Mouse (Mus musculus): ENCODE measurements at regions not wholly inside any gene's neighbourhood (a gene's known extent, or its start where the extent isn't known, plus 50 kb on each side); places are given as distances from the start of the nearest gene placed in this dataset.
A peak's percentile ranks its signal among the peaks of the same experiment; 100 is the strongest.

- H3K4me3 ChIP-seq (replicated peaks): no peak overlapping the region
- no peak overlapping the region for H3K9ac ChIP-seq (replicated peaks)
- no peaks in the 10 kb centered on the region for H3K36me3 ChIP-seq
- H3K4me2 ChIP-seq (replicated peaks): no peak overlapping the region
- ATAC-seq: 0 out of 2 replicates have a peak, but pooled peaks have one; percentile 50
- H3K4me1 ChIP-seq (replicated peaks): no peaks in the 10 kb centered on the region
- H3K9me3 ChIP-seq: no peaks in the 10 kb centered on the region
- no peak overlapping the region for H3K27ac ChIP-seq
- WGBS: 66% methylated on average over 2 of the region's 2 CpGs
- no peaks in the 10 kb centered on the region for H3K27me3 ChIP-seq
These were observed 69.4 kb downstream of the Gm11487 start for GRCm38 (mm10) chr4:73335218-73336104.
